Mouse (Mus musculus): ENCODE data around the gene Bicdl2.

DNA sequence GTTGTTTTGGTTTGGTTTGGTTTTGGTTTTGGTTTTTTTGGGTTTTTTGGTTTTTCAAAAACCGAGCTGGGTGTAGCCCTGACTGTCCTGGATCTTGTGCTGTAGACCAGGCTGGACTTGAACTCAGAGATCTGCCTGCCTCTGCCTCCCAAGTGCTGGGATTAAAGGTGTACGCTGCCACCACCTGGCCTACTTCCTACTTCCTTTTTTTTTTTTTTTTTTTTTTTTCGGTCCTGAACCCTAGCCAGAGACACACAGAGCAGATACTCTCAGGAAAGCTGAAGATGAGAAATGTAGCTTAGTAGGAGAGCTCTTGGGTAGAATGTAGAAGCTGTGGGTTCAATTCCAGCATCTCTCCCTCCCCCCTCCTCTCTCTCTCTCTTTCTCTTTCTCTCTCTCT lies 1.9 kb upstream of the Bicdl2 start:
- no peak for TF ChIP-seq CTCF (IDR thresholded peaks at IDR 0.05; ENCODE audit: insufficient read depth, low read length)
- no peak for TF ChIP-seq POLR2A (IDR thresholded peaks at IDR 0.05; ENCODE audit: borderline replicate concordance, extremely low read depth, low read depth, low read length)

All from lung, adult 2 months (tissue).